ENCODE assay signal across 17 mouse cellular contexts in the genomic region with DNA sequence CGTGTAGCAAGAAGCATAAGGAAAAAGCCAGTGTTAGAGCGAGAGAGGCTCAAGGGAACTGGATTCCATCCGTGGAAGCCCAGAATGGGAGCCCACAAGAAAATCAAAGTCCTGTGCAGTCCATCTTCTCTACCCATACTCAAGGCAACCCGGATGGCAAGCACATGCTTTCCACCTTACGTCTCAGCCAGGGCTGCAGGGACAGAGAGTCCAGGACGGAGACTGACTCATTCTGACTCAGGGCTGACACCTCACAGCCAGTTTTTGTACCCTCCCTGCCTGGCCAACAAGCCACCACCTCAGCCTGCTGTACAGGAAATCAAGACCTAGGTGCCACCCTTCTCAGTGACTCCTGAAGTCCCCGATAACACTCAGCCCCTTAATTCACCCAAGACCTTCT. TPM values are rescaled to one million over a fixed set of nuclear protein-coding genes. Genes with fewer than 3 reads are reported as not detected.
A peak's percentile ranks its signal among the peaks of the same experiment; 100 is the strongest.
DNase-seq lines count a peak whose midpoint lies in the region; ATAC-seq and TF ChIP-seq lines count a peak whose summit lies in the region.
"Had no signal": no experiment of that assay in that cellular context is flagged by ENCODE, and none has a peak within 500 bp of the region (broad histone marks: within the 10 kb centered on the region; RNA-seq: fewer than 3 reads in every experiment).

No protein-coding gene starts in this region.

- no peak overlapping the region for H3K4me2 ChIP-seq in hindbrain, postnatal 0 days (ENCODE audit: low read depth, low read length)
- no peak overlapping the region for H3K4me2 ChIP-seq in intestine, postnatal 0 days (replicated peaks; ENCODE audit: low read depth)
- H3K4me2 ChIP-seq: limb, embryonic 15.5 days had no signal

- peaks cover 25% of the 10 kb centered on the region for H3K4me1 ChIP-seq in hindbrain, embryonic 10.5 days (replicated peaks)
- no peaks in the 10 kb centered on the region; the same call in 1 of the 2 replicates for H3K4me1 ChIP-seq in hindbrain, postnatal 0 days (ENCODE audit: insufficient read depth, low read length)
- peaks cover 49% of the 10 kb centered on the region for H3K4me1 ChIP-seq in brown adipose tissue, adult 24 weeks (ENCODE audit: control insufficient read depth, insufficient read depth, insufficient read length, low read length)
- H3K4me1 ChIP-seq in intestine, postnatal 0 days (replicated peaks; ENCODE audit: control insufficient read depth, insufficient read depth, low read length): 0 out of 2 replicates have a peak, but pooled peaks cover 4% of the 10 kb centered on the region

- no peak for TF ChIP-seq CTCF in hindbrain, postnatal 0 days (IDR thresholded peaks at IDR 0.05; ENCODE audit: low read depth)
- TF ChIP-seq CTCF in intestine, postnatal 0 days (IDR thresholded peaks at IDR 0.05; ENCODE audit: low read depth): no peak

- ATAC-seq in hindbrain, postnatal 0 days: no peak
- no peak for ATAC-seq in intestine, postnatal 0 days
- ATAC-seq: hindbrain, embryonic 16.5 days; midbrain, embryonic 16.5 days had no signal

- H3K9me3 ChIP-seq in hindbrain, embryonic 10.5 days: no peaks in the 10 kb centered on the region
- no peaks in the 10 kb centered on the region for H3K9me3 ChIP-seq in hindbrain, postnatal 0 days (ENCODE audit: low read length)
- H3K9me3 ChIP-seq in intestine, postnatal 0 days (ENCODE audit: control insufficient read depth): no peaks in the 10 kb centered on the region
- H3K9me3 ChIP-seq: limb, embryonic 15.5 days had no signal

- no peaks in the 10 kb centered on the region for H3K36me3 ChIP-seq in hindbrain, embryonic 10.5 days
- no peaks in the 10 kb centered on the region for H3K36me3 ChIP-seq in hindbrain, postnatal 0 days (ENCODE audit: insufficient read depth, low read length)
- no peaks in the 10 kb centered on the region for H3K36me3 ChIP-seq in intestine, postnatal 0 days (ENCODE audit: control insufficient read depth, insufficient read depth)
- H3K36me3 ChIP-seq: limb, embryonic 15.5 days had no signal

- no peak overlapping the region for H3K4me3 ChIP-seq in hindbrain, embryonic 10.5 days
- H3K4me3 ChIP-seq in hindbrain, postnatal 0 days (ENCODE audit: low read length): no peak overlapping the region
- no peak overlapping the region for H3K4me3 ChIP-seq in brown adipose tissue, adult 24 weeks (ENCODE audit: insufficient read depth, low read depth, low read length)
- no peak overlapping the region for H3K4me3 ChIP-seq in intestine, postnatal 0 days (ENCODE audit: low read depth, low read length)
- H3K4me3 ChIP-seq: erythroblast, embryonic 14.5 days; layer of hippocampus, adult 2 months; limb, embryonic 15.5 days had no signal

- no peak overlapping the region for H3K9ac ChIP-seq in hindbrain, postnatal 0 days (replicated peaks; ENCODE audit: low read length)
- H3K9ac ChIP-seq in intestine, postnatal 0 days (ENCODE audit: low read depth, low read length): no peak overlapping the region
- H3K9ac ChIP-seq: limb, embryonic 15.5 days had no signal

- 82% methylated on average over 7 of the region's 7 CpGs for WGBS in hindbrain, embryonic 10.5 days
- WGBS in hindbrain, postnatal 0 days: 84% methylated on average over 7 of the region's 7 CpGs
- 85% methylated on average over 7 of the region's 7 CpGs for WGBS in intestine, postnatal 0 days

- peaks cover 20% of the 10 kb centered on the region for H3K27me3 ChIP-seq in hindbrain, embryonic 10.5 days (ENCODE audit: insufficient read depth, poor library complexity, severe bottlenecking)
- no peaks in the 10 kb centered on the region for H3K27me3 ChIP-seq in hindbrain, postnatal 0 days (ENCODE audit: insufficient read depth, low read length)
- no peaks in the 10 kb centered on the region for H3K27me3 ChIP-seq in intestine, postnatal 0 days (replicated peaks; ENCODE audit: control insufficient read depth, insufficient read depth, low read length)
- H3K27me3 ChIP-seq: limb, embryonic 15.5 days had no signal

- H3K27ac ChIP-seq in hindbrain, embryonic 10.5 days: peak overlapping the region; percentile 45; the same call in 1 of the 2 replicates
- H3K27ac ChIP-seq in hindbrain, postnatal 0 days: no peak overlapping the region
- 0 out of 2 replicates have a peak overlapping the region, but pooled peaks have one; percentile 46 for H3K27ac ChIP-seq in brown adipose tissue, adult 24 weeks (replicated peaks; ENCODE audit: low read depth, low read length)
- no peak overlapping the region for H3K27ac ChIP-seq in intestine, postnatal 0 days (ENCODE audit: low read depth, low read length)
- H3K27ac ChIP-seq: layer of hippocampus, adult 2 months had no signal

- peak; percentile 88 to 90 for DNase-seq in adrenal gland, adult (ENCODE audit: inconsistent age in 2 of 2, low spot score in 1 of 2)
- no peak for DNase-seq in adrenal gland, postnatal 4 days (ENCODE audit: low spot score in 2 of 2)
- no peak for DNase-seq in hindbrain, embryonic 10.5 days (ENCODE audit: low spot score)
- DNase-seq in hindbrain, postnatal 0 days (ENCODE audit: low spot score): no peak
- DNase-seq in MN1 (ENCODE audit: low spot score): peak; percentile 18
- DNase-seq in kidney, postnatal 10 days: no peak
- DNase-seq: cerebellum, postnatal 25 days; gastrocnemius, postnatal 10 days; heart, postnatal 10 days; lung, adult 18-20 months had no signal

RNA-seq across cellular contexts. Expression of a gene that starts 4.9 kb away (rescaled TPM):
- total RNA-seq in adrenal gland, postnatal 4 days (2021): 10 to 100 TPM; 69.3 to 76.0 TPM
- polyA plus RNA-seq in hindbrain, embryonic 10.5 days (2016; fragmentation: Nextera tagmentation; extraction: Ambion mirVana): 96.8 and 103 TPM in 2 replicates
- 42.9 and 43.5 TPM in 2 replicates for total RNA-seq in hindbrain, postnatal 0 days (2014; rRNA removed)
- polyA plus RNA-seq in hindbrain, postnatal 0 days (2015; fragmentation: Nextera tagmentation; extraction: Ambion mirVana): 61.0 and 62.1 TPM in 2 replicates
- polyA plus RNA-seq in brown adipose tissue, adult 24 weeks (2012; ENCODE audit: insufficient read depth, insufficient read length, missing spikeins): 30.2 and 32.3 TPM in 2 replicates
- 145 and 152 TPM in 2 replicates for polyA plus RNA-seq in intestine, postnatal 0 days (2015; fragmentation: Nextera tagmentation; extraction: Ambion mirVana)

RNA-seq across cellular contexts. Expression of a gene that starts 16.5 kb away (rescaled TPM):
- 10 to 100 TPM; 20.3 to 21.3 TPM for total RNA-seq in adrenal gland, postnatal 4 days (2021)
- 17.9 and 20.2 TPM in 2 replicates for polyA plus RNA-seq in hindbrain, embryonic 10.5 days (2016; fragmentation: Nextera tagmentation; extraction: Ambion mirVana)
- total RNA-seq in hindbrain, postnatal 0 days (2014; rRNA removed): 23.0 and 24.2 TPM in 2 replicates
- 10.3 and 12.9 TPM in 2 replicates for polyA plus RNA-seq in hindbrain, postnatal 0 days (2015; fragmentation: Nextera tagmentation; extraction: Ambion mirVana)
- 5.9 and 7.3 TPM in 2 replicates for polyA plus RNA-seq in brown adipose tissue, adult 24 weeks (2012; ENCODE audit: insufficient read depth, insufficient read length, missing spikeins)
- polyA plus RNA-seq in intestine, postnatal 0 days (2015; fragmentation: Nextera tagmentation; extraction: Ambion mirVana): 21.6 and 25.1 TPM in 2 replicates

Comparison
In these comparisons a context has a peak if more than half of its experiments do, and no peak if none do; other contexts are left out.
1. DNase-seq: peak in adrenal gland, adult (2 of 2) and MN1 (single experiment); none in adrenal gland, postnatal 4 days (0 of 2), hindbrain, embryonic 10.5 days (single experiment), hindbrain, postnatal 0 days (single experiment) and kidney, postnatal 10 days (single experiment).
2. H3K27ac ChIP-seq: peak in hindbrain, embryonic 10.5 days (single experiment) and brown adipose tissue, adult 24 weeks (single experiment); none in hindbrain, postnatal 0 days (single experiment) and intestine, postnatal 0 days (single experiment).